Mouse (Mus musculus) stomach, postnatal 0 days (tissue): Measurements from ENCODE around the gene Unc119b. TPM values are rescaled to one million over a fixed set of nuclear protein-coding genes. Genes with fewer than 3 reads are reported as not detected.
A peak's percentile ranks its signal among the peaks of the same experiment; 100 is the strongest.

Experiments
- ATAC-seq: fragments of 200-750 bp; cut with Nextera tagmentation; 2 replicates; pipeline ENCODE4 v1.8.0; 2017; ENCODE audit not compliant: low FRiP score, low TSS enrichment
- DNase-seq: peaks from one replicate; pipeline ENCODE4 v3.0.0-alpha.2; 2016; ENCODE audit warnings: low spot score
- H3K27ac ChIP-seq: fragments of 300-500 bp; sonication (generic); replicated peaks from 2 replicates; pipeline ENCODE4 v1.5.1; 2014; ENCODE audit warnings: mild to moderate bottlenecking, control low read depth
- H3K27me3 ChIP-seq: fragments of 300-500 bp; sonication (generic); 2 replicates; pipeline ENCODE4 v1.6.1; 2014; ENCODE audit warnings: low read length; ENCODE audit not compliant: control insufficient read depth, insufficient read depth
- H3K36me3 ChIP-seq: fragments of 300-500 bp; sonication (generic); 2 replicates; pipeline ENCODE4 v1.6.1; 2014; ENCODE audit warnings: low read length, mixed read lengths; ENCODE audit not compliant: control insufficient read depth, insufficient read depth
- H3K4me1 ChIP-seq: fragments of 300-500 bp; sonication (generic); replicated peaks from 2 replicates; pipeline ENCODE4 v1.6.1; 2014; ENCODE audit warnings: antibody characterized with exemption; ENCODE audit not compliant: control insufficient read depth, insufficient read depth
- H3K4me2 ChIP-seq: fragments of 300-500 bp; sonication (generic); replicated peaks from 2 replicates; pipeline ENCODE4 v1.6.1; 2014; ENCODE audit warnings: low read depth, mild to moderate bottlenecking, control low read depth, moderate library complexity
- H3K4me3 ChIP-seq: fragments of 300-500 bp; sonication (generic); 2 replicates; pipeline ENCODE4 v1.5.1; 2014; ENCODE audit warnings: low read depth, low read length, control low read depth
- H3K9ac ChIP-seq: fragments of 300-500 bp; sonication (generic); 2 replicates; pipeline ENCODE4 v1.6.1; 2014; ENCODE audit warnings: mild to moderate bottlenecking, low read length, control low read depth, mixed read lengths
- H3K9me3 ChIP-seq: fragments of 300-500 bp; sonication (generic); 2 replicates; pipeline ENCODE4 v1.6.1; 2016; ENCODE audit warnings: low read length; ENCODE audit not compliant: control insufficient read depth
- CTCF ChIP-seq: IDR thresholded peaks from 2 replicates; pipeline ENCODE4 v1.5.1; 2016; ENCODE audit warnings: antibody characterized with exemption, low read depth, mild to moderate bottlenecking, moderate library complexity
- EP300 ChIP-seq: optimal IDR thresholded peaks from 2 replicates; pipeline ENCODE3; 2016; ENCODE audit warnings: antibody characterized with exemption
- WGBS: fragments of 180-500 bp; shearing (Covaris S2); extraction: QIAGEN DNeasy Blood & Tissue Kit; methylation state at CpG from one replicate; pipeline ENCODE4 v1.1.7; 2014; 5-methylcytosine and 5-hydroxymethylcytosine counted together
- polyA plus RNA-seq: library from polyadenylated mRNA; unstranded; fragments of >200 nt; fragmentation: Nextera tagmentation; extraction: Ambion mirVana; gene quantifications from 2 replicates; pipeline ENCODE4 v1.2.1, GENCODE M21; 2015

Gene Unc119b
- polyA plus RNA-seq, 1 experiment from 2014 or later, result 12.9 TPM

- Histone ChIP-seq H3K27me3 (no peaks in the 10 kb centered on the region), H3K4me2 (peak overlapping the region; percentile 14; the same call in 1 of the 2 replicates), H3K9ac (no peak overlapping the region), H3K4me1 (0 out of 2 replicates have a peak, but pooled peaks cover 3% of the 10 kb centered on the region), H3K36me3 (peaks cover 3% of the 10 kb centered on the region; the same call in 1 of the 2 replicates), H3K27ac (peak overlapping the region; percentile 49; the same call in 1 of the 2 replicates), H3K9me3 (no peaks in the 10 kb centered on the region), H3K4me3 (no peak overlapping the region)
- TF ChIP-seq EP300 (no peak), CTCF (peak; percentile 97)
- 22% methylated on average over 24 of the region's 24 CpGs for WGBS
- peak; percentile 76 for ATAC-seq
- DNase-seq, result peak; percentile 88
Measured at GRCm38 (mm10) chr5:115125211-115125871, 9.4 kb downstream of the Unc119b start.

- Histone ChIP-seq H3K27ac (0 out of 2 replicates have a peak overlapping the region, but pooled peaks have one; percentile 24), H3K9ac (no peak overlapping the region), H3K36me3 (no peaks in the 10 kb centered on the region; the same call in 1 of the 2 replicates), H3K4me3 (no peak overlapping the region), H3K4me1 (0 out of 2 replicates have a peak, but pooled peaks cover 3% of the 10 kb centered on the region), H3K4me2 (peak overlapping the region; percentile 11; the same call in 1 of the 2 replicates), H3K9me3 (no peaks in the 10 kb centered on the region), H3K27me3 (no peaks in the 10 kb centered on the region)
- DNase-seq (no peak), ATAC-seq (0 out of 2 replicates have a peak, but pooled peaks have one; percentile 4)
- 89% methylated on average over 6 of the region's 6 CpGs for WGBS
- TF ChIP-seq CTCF, result no peak
- TF ChIP-seq EP300, result no peak
Measured at GRCm38 (mm10) chr5:115124690-115125089, 10.1 kb downstream of the Unc119b start.

- Histone ChIP-seq H3K9ac (no peak overlapping the region), H3K4me3 (no peak overlapping the region), H3K27me3 (no peaks in the 10 kb centered on the region), H3K4me1 (0 out of 2 replicates have a peak, but pooled peaks cover 3% of the 10 kb centered on the region), H3K9me3 (no peaks in the 10 kb centered on the region), H3K4me2 (no peak overlapping the region), H3K36me3 (peaks cover 3% of the 10 kb centered on the region; the same call in 1 of the 2 replicates), H3K27ac (no peak overlapping the region)
- DNase-seq, result no peak
- TF ChIP-seq EP300 (no peak), CTCF (no peak)
- WGBS, result 82% methylated on average over 5 of the region's 5 CpGs
- no peak for ATAC-seq
Measured at GRCm38 (mm10) chr5:115120978-115121377, 13.8 kb downstream of the Unc119b start.

GRCm38 (mm10) chr5:115118961-115119570 is 15.7 kb downstream of the Unc119b start, which contains the start of gene Acads:
TSS of gene Acads (minus strand) at chr5:115119346.
- Histone ChIP-seq H3K9me3 (no peaks in the 10 kb centered on the region), H3K27ac (peak within 1 kb of the TSS; percentile 75), H3K4me1 (no peaks in the 10 kb centered on the region), H3K36me3 (peaks cover 3% of the 10 kb centered on the region; the same call in 1 of the 2 replicates), H3K4me3 (peak within 1 kb of the TSS; percentile 84), H3K27me3 (no peaks in the 10 kb centered on the region), H3K4me2 (peak within 1 kb of the TSS; percentile 88), H3K9ac (peak within 1 kb of the TSS; percentile 81)
- TF ChIP-seq EP300 (no peak), CTCF (no peak)
- WGBS, result under 1% methylated on average over 38 of the region's 39 CpGs
- peak; percentile 92 for ATAC-seq
- peak; percentile 88 for DNase-seq

GRCm38 (mm10) chr5:115117467-115117866 is 17.3 kb downstream of the Unc119b start:
- H3K4me1 ChIP-seq, result no peaks in the 10 kb centered on the region
- H3K9me3 ChIP-seq, result no peaks in the 10 kb centered on the region
- 80% methylated on average over 13 of the region's 13 CpGs for WGBS
- H3K27me3 ChIP-seq, result no peaks in the 10 kb centered on the region
- peak; percentile 19; the same call in 1 of the 2 replicates for TF ChIP-seq CTCF
- TF ChIP-seq EP300, result no peak
- no peak overlapping the region for H3K9ac ChIP-seq
- no peak overlapping the region for H3K27ac ChIP-seq
- ATAC-seq, result no peak
- H3K4me2 ChIP-seq, result no peak overlapping the region
- no peak for DNase-seq
- peaks cover 5% of the 10 kb centered on the region; the same call in 1 of the 2 replicates for H3K36me3 ChIP-seq
- H3K4me3 ChIP-seq, result no peak overlapping the region
